Mouse (Mus musculus): ENCODE data around the gene Iqgap2. TPM values are rescaled to one million over a fixed set of nuclear protein-coding genes. Genes with fewer than 3 reads are reported as not detected.

The Iqgap2 gene
- polyA plus RNA-seq, 1 experiment from 2014 or later = 24.6 TPM

- no peak for DNase-seq
- TF ChIP-seq CTCF (IDR thresholded peaks at IDR 0.05; ENCODE audit: low read depth) (no peak), EP300 (IDR thresholded peaks at IDR 0.05; ENCODE audit: low read depth) (no peak)
- peaks cover 45% of the 10 kb centered on the region for H3K4me1 ChIP-seq (ENCODE audit: insufficient read depth)
- peak overlapping the region; percentile 98 for H3K4me2 ChIP-seq (ENCODE audit: low read depth, low read length)
- 36% methylated on average over 6 of the region's 6 CpGs for WGBS (ENCODE audit: insufficient replicate concordance)
- 0 out of 2 replicates have a peak overlapping the region, but pooled peaks have one; percentile 3 for H3K4me3 ChIP-seq (ENCODE audit: low read depth, low read length)
- no peak overlapping the region; the same call in 1 of the 2 replicates for H3K9ac ChIP-seq (replicated peaks)
- peak overlapping the region; percentile 39; the same call in 1 of the 2 replicates for H3K27ac ChIP-seq (ENCODE audit: low read depth)
- H3K36me3 ChIP-seq (replicated peaks; ENCODE audit: insufficient read depth, low read length) = peaks cover 3% of the 10 kb centered on the region; the same call in 1 of the 2 replicates
- ATAC-seq = no peak
- H3K27me3 ChIP-seq (ENCODE audit: insufficient read depth, low read length) = no peaks in the 10 kb centered on the region
- H3K9me3 ChIP-seq (ENCODE audit: low read length) = no peaks in the 10 kb centered on the region
These were observed 277.0 kb downstream of the Iqgap2 start for GRCm38 (mm10) chr13:95614757-95615156.

- Histone ChIP-seq H3K9ac (replicated peaks) (no peak overlapping the region), H3K27me3 (ENCODE audit: insufficient read depth, low read length) (no peaks in the 10 kb centered on the region), H3K4me2 (ENCODE audit: low read depth, low read length) (no peak overlapping the region), H3K36me3 (replicated peaks; ENCODE audit: insufficient read depth, low read length) (peaks cover 5% of the 10 kb centered on the region; the same call in 1 of the 2 replicates), H3K27ac (ENCODE audit: low read depth) (no peak overlapping the region), H3K4me1 (ENCODE audit: insufficient read depth) (peaks cover 53% of the 10 kb centered on the region), H3K4me3 (ENCODE audit: low read depth, low read length) (no peak overlapping the region), H3K9me3 (ENCODE audit: low read length) (no peaks in the 10 kb centered on the region)
- DNase-seq (no peak), ATAC-seq (no peak)
- 77% methylated on average over 10 of the region's 10 CpGs for WGBS (ENCODE audit: insufficient replicate concordance)
- TF ChIP-seq CTCF (IDR thresholded peaks at IDR 0.05; ENCODE audit: low read depth) = no peak
- no peak for TF ChIP-seq EP300 (IDR thresholded peaks at IDR 0.05; ENCODE audit: low read depth)
These were observed 279.5 kb downstream of the Iqgap2 start for GRCm38 (mm10) chr13:95612243-95612642.

DNA sequence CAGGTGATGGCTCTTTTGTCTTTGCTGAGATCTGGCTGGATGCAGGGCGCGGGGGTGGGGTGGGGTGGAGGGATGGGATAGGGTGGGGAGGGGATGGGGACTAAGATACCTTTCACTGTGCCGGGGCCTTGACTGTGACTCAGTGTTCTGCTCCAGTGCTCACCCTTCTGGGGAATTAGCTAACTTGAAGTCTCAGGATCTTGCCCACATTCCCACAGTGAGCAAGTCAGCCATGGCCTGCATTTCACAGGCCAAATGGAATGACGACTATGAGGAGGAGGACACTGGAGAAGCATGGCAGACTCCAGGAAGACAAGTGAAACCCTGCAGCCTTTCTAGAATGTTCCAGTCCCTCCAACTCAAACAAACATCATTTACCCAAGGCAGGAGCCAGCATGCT is 280.0 kb downstream of the Iqgap2 start:
- DNase-seq = no peak
- no peak overlapping the region for H3K4me3 ChIP-seq (ENCODE audit: low read depth, low read length)
- H3K4me1 ChIP-seq (ENCODE audit: insufficient read depth) = peaks cover 53% of the 10 kb centered on the region
- no peak for ATAC-seq
- no peak overlapping the region for H3K9ac ChIP-seq (replicated peaks)
- no peak overlapping the region for H3K27ac ChIP-seq (ENCODE audit: low read depth)
- H3K9me3 ChIP-seq (ENCODE audit: low read length) = no peaks in the 10 kb centered on the region
- no peak overlapping the region for H3K4me2 ChIP-seq (ENCODE audit: low read depth, low read length)
- WGBS (ENCODE audit: insufficient replicate concordance) = 83% methylated on average over 4 of the region's 4 CpGs
- TF ChIP-seq CTCF (IDR thresholded peaks at IDR 0.05; ENCODE audit: low read depth) (no peak), EP300 (IDR thresholded peaks at IDR 0.05; ENCODE audit: low read depth) (no peak)
- no peaks in the 10 kb centered on the region for H3K27me3 ChIP-seq (ENCODE audit: insufficient read depth, low read length)
- H3K36me3 ChIP-seq (replicated peaks; ENCODE audit: insufficient read depth, low read length) = peaks cover 5% of the 10 kb centered on the region; the same call in 1 of the 2 replicates

GRCm38 (mm10) chr13:95610786-95611562 is 280.7 kb downstream of the Iqgap2 start:
- no peak for TF ChIP-seq CTCF (IDR thresholded peaks at IDR 0.05; ENCODE audit: low read depth)
- no peak for TF ChIP-seq EP300 (IDR thresholded peaks at IDR 0.05; ENCODE audit: low read depth)
- WGBS (ENCODE audit: insufficient replicate concordance) = 68% methylated on average over 16 of the region's 16 CpGs
- ATAC-seq (peak; percentile 78), DNase-seq (no peak)
- Histone ChIP-seq H3K27ac (ENCODE audit: low read depth) (no peak overlapping the region; the same call in 1 of the 2 replicates), H3K36me3 (replicated peaks; ENCODE audit: insufficient read depth, low read length) (peaks cover 7% of the 10 kb centered on the region; the same call in 1 of the 2 replicates), H3K9ac (replicated peaks) (no peak overlapping the region), H3K4me3 (ENCODE audit: low read depth, low read length) (no peak overlapping the region), H3K4me1 (ENCODE audit: insufficient read depth) (peaks cover 46% of the 10 kb centered on the region), H3K9me3 (ENCODE audit: low read length) (no peaks in the 10 kb centered on the region), H3K4me2 (ENCODE audit: low read depth, low read length) (0 out of 2 replicates have a peak overlapping the region, but pooled peaks have one; percentile 1), H3K27me3 (ENCODE audit: insufficient read depth, low read length) (no peaks in the 10 kb centered on the region)

DNA sequence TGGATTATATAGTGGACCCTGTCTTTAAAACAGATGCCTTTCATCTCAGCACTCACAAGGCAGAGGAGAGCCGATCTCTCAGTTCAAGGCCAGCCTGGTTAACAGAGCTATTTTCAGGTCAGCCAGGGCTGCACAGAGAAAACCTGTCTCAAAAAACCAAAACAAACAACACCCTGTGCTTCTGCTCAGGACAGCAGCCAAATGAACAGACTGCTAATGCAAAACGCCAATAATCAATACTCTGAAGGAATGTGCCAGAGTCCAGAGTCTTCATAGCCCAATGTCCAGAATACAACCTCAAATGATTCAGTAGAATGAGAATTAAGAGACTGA is 282.7 kb downstream of the Iqgap2 start:
- TF ChIP-seq EP300 (IDR thresholded peaks at IDR 0.05; ENCODE audit: low read depth) (no peak; the same call in 1 of the 2 replicates), CTCF (IDR thresholded peaks at IDR 0.05; ENCODE audit: low read depth) (no peak)
- ATAC-seq = no peak
- H3K36me3 ChIP-seq (replicated peaks; ENCODE audit: insufficient read depth, low read length) = peaks cover 17% of the 10 kb centered on the region
- no peaks in the 10 kb centered on the region for H3K9me3 ChIP-seq (ENCODE audit: low read length)
- H3K4me3 ChIP-seq (ENCODE audit: low read depth, low read length) = no peak overlapping the region
- DNase-seq = no peak
- H3K27ac ChIP-seq (ENCODE audit: low read depth) = 0 out of 2 replicates have a peak overlapping the region, but pooled peaks have one; percentile 23
- no peaks in the 10 kb centered on the region for H3K27me3 ChIP-seq (ENCODE audit: insufficient read depth, low read length)
- no peak overlapping the region for H3K4me2 ChIP-seq (ENCODE audit: low read depth, low read length)
- H3K4me1 ChIP-seq (ENCODE audit: insufficient read depth) = peaks cover 30% of the 10 kb centered on the region
- no peak overlapping the region for H3K9ac ChIP-seq (replicated peaks)
- WGBS (ENCODE audit: insufficient replicate concordance) = 67% methylated on average over 2 of the region's 2 CpGs

GRCm38 (mm10) chr13:95608416-95609087 is 283.2 kb downstream of the Iqgap2 start:
- ATAC-seq (no peak), DNase-seq (no peak)
- TF ChIP-seq CTCF (IDR thresholded peaks at IDR 0.05; ENCODE audit: low read depth) = no peak
- no peak for TF ChIP-seq EP300 (IDR thresholded peaks at IDR 0.05; ENCODE audit: low read depth)
- Histone ChIP-seq H3K36me3 (replicated peaks; ENCODE audit: insufficient read depth, low read length) (peaks cover 22% of the 10 kb centered on the region), H3K27ac (ENCODE audit: low read depth) (0 out of 2 replicates have a peak overlapping the region, but pooled peaks have one; percentile 11), H3K27me3 (ENCODE audit: insufficient read depth, low read length) (no peaks in the 10 kb centered on the region), H3K4me2 (ENCODE audit: low read depth, low read length) (no peak overlapping the region), H3K9ac (replicated peaks) (no peak overlapping the region), H3K4me1 (ENCODE audit: insufficient read depth) (peaks cover 30% of the 10 kb centered on the region), H3K4me3 (ENCODE audit: low read depth, low read length) (no peak overlapping the region), H3K9me3 (ENCODE audit: low read length) (no peaks in the 10 kb centered on the region)
- 57% methylated on average over 6 of the region's 6 CpGs for WGBS (ENCODE audit: insufficient replicate concordance)

Data from liver, postnatal 0 days (tissue).